16 mouse cellular contexts compared by ENCODE assay signal in the genomic region with DNA sequence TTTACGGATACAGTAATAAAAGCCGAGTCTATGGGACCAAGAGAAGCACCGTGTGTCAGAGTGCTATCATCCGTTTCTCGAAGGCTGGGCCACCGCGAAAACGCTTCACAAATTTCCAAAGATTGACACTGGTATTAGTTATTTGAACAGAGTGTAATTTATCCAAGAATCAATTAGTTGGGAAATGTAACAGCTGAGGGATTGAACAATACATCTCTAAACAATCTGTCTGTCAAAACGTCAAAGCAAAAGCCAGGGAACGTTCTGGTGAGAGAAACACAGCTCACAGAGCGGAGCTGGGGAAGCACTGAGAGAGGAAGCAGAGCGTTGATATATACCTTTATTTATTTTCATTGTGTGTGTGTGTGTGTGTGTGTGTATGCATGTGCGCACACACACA.
"Had no signal": no experiment of that assay in that cellular context is flagged by ENCODE, and none has a peak within 500 bp of the region (broad histone marks: within the 10 kb centered on the region; RNA-seq: fewer than 3 reads in every experiment).

No protein-coding gene starts in this region.

- DNase-seq: lung, adult 18-20 months; lung, embryonic 14.5 days; lung, postnatal 10 days; lung, postnatal 4 days; midbrain, embryonic 14.5 days; retina, postnatal 1 day; right cerebral cortex, adult 18-20 months; thymus, adult 18-20 months; thymus, postnatal 14 days; thymus, postnatal 36 days had no signal

- ATAC-seq: midbrain, embryonic 16.5 days had no signal

- H3K4me1 ChIP-seq: midbrain, embryonic 10.5 days; midbrain, embryonic 12.5 days; neural tube, embryonic 13.5 days; neural tube, embryonic 15.5 days had no signal

- H3K9me3 ChIP-seq: midbrain, embryonic 10.5 days; midbrain, embryonic 12.5 days; neural tube, embryonic 13.5 days; neural tube, embryonic 15.5 days had no signal

- H3K36me3 ChIP-seq: midbrain, embryonic 10.5 days; midbrain, embryonic 12.5 days; neural tube, embryonic 13.5 days; neural tube, embryonic 15.5 days had no signal

- H3K27ac ChIP-seq: midbrain, embryonic 10.5 days; midbrain, embryonic 12.5 days; neural tube, embryonic 13.5 days; neural tube, embryonic 15.5 days had no signal

- H3K4me3 ChIP-seq: midbrain, embryonic 10.5 days; midbrain, embryonic 12.5 days; myocyte; neural tube, embryonic 13.5 days; neural tube, embryonic 15.5 days had no signal

- H3K27me3 ChIP-seq: midbrain, embryonic 12.5 days; neural tube, embryonic 13.5 days; neural tube, embryonic 15.5 days had no signal

- H3K9ac ChIP-seq: lung, embryonic 14.5 days; midbrain, embryonic 12.5 days; neural tube, embryonic 13.5 days; neural tube, embryonic 15.5 days had no signal

- H3K4me2 ChIP-seq: lung, embryonic 14.5 days; midbrain, embryonic 12.5 days; neural tube, embryonic 13.5 days; neural tube, embryonic 15.5 days had no signal
